Mouse (Mus musculus): ENCODE data around the gene Fut11. TPM values are rescaled to one million over a fixed set of nuclear protein-coding genes. Genes with fewer than 3 reads are reported as not detected.

The Fut11 gene
- polyA plus RNA-seq, 1 experiment from 2014 or later, result 20.5 TPM

GRCm38 (mm10) chr14:20735052-20735451, 40.3 kb downstream of the Fut11 start:
- Histone ChIP-seq H3K9ac (ENCODE audit: low read length) (peak overlapping the region; percentile 95), H3K27me3 (ENCODE audit: control insufficient read depth, insufficient read depth, low read length) (no peaks in the 10 kb centered on the region), H3K9me3 (replicated peaks; ENCODE audit: control insufficient read depth, low read length) (no peaks in the 10 kb centered on the region), H3K4me3 (ENCODE audit: low read length) (no peak overlapping the region), H3K4me1 (ENCODE audit: control insufficient read depth, insufficient read depth, low read length) (peaks cover 29% of the 10 kb centered on the region), H3K36me3 (ENCODE audit: control insufficient read depth, insufficient read depth) (peaks cover 35% of the 10 kb centered on the region), H3K27ac (ENCODE audit: low read length) (peak overlapping the region; percentile 93), H3K4me2 (ENCODE audit: low read depth, low read length) (no peak overlapping the region; the same call in 1 of the 2 replicates)
- ATAC-seq (replicated peaks; ENCODE audit: extremely low read depth, insufficient read depth, low FRiP score), result no peak
- 28% methylated on average over 2 of the region's 2 CpGs for WGBS

GRCm38 (mm10) chr14:20735892-20736390, 41.2 kb downstream of the Fut11 start:
- Histone ChIP-seq H3K9ac (ENCODE audit: low read length) (no peak overlapping the region), H3K4me2 (ENCODE audit: low read depth, low read length) (no peak overlapping the region), H3K27me3 (ENCODE audit: control insufficient read depth, insufficient read depth, low read length) (no peaks in the 10 kb centered on the region), H3K4me3 (ENCODE audit: low read length) (no peak overlapping the region), H3K36me3 (ENCODE audit: control insufficient read depth, insufficient read depth) (peaks cover 27% of the 10 kb centered on the region; the same call in 1 of the 2 replicates), H3K4me1 (ENCODE audit: control insufficient read depth, insufficient read depth, low read length) (peaks cover 29% of the 10 kb centered on the region), H3K9me3 (replicated peaks; ENCODE audit: control insufficient read depth, low read length) (no peaks in the 10 kb centered on the region), H3K27ac (ENCODE audit: low read length) (peak overlapping the region; percentile 93)
- ATAC-seq (replicated peaks; ENCODE audit: extremely low read depth, insufficient read depth, low FRiP score), result no peak
- 67% methylated on average over 13 of the region's 13 CpGs for WGBS

GRCm38 (mm10) chr14:20737306-20737705, 42.5 kb downstream of the Fut11 start:
- H3K36me3 ChIP-seq (ENCODE audit: control insufficient read depth, insufficient read depth), result peaks cover 29% of the 10 kb centered on the region
- H3K4me2 ChIP-seq (ENCODE audit: low read depth, low read length), result no peak overlapping the region
- H3K9me3 ChIP-seq (replicated peaks; ENCODE audit: control insufficient read depth, low read length), result no peaks in the 10 kb centered on the region
- H3K27me3 ChIP-seq (ENCODE audit: control insufficient read depth, insufficient read depth, low read length), result no peaks in the 10 kb centered on the region
- H3K9ac ChIP-seq (ENCODE audit: low read length), result no peak overlapping the region
- no peak for ATAC-seq (replicated peaks; ENCODE audit: extremely low read depth, insufficient read depth, low FRiP score)
- 25% methylated on average over 14 of the region's 14 CpGs for WGBS
- no peak overlapping the region for H3K27ac ChIP-seq (ENCODE audit: low read length)
- peaks cover 27% of the 10 kb centered on the region for H3K4me1 ChIP-seq (ENCODE audit: control insufficient read depth, insufficient read depth, low read length)
- H3K4me3 ChIP-seq (ENCODE audit: low read length), result no peak overlapping the region

- Histone ChIP-seq H3K4me3 (ENCODE audit: low read length) (no peak overlapping the region), H3K4me1 (ENCODE audit: control insufficient read depth, insufficient read depth, low read length) (peaks cover 21% of the 10 kb centered on the region), H3K27ac (ENCODE audit: low read length) (no peak overlapping the region), H3K9me3 (replicated peaks; ENCODE audit: control insufficient read depth, low read length) (no peaks in the 10 kb centered on the region), H3K36me3 (ENCODE audit: control insufficient read depth, insufficient read depth) (peaks cover 33% of the 10 kb centered on the region), H3K9ac (ENCODE audit: low read length) (no peak overlapping the region), H3K4me2 (ENCODE audit: low read depth, low read length) (no peak overlapping the region), H3K27me3 (ENCODE audit: control insufficient read depth, insufficient read depth, low read length) (no peaks in the 10 kb centered on the region)
- 55% methylated on average over 8 of the region's 8 CpGs for WGBS
- no peak for ATAC-seq (replicated peaks; ENCODE audit: extremely low read depth, insufficient read depth, low FRiP score)
Measured at GRCm38 (mm10) chr14:20738511-20738910, 43.7 kb downstream of the Fut11 start.

- Histone ChIP-seq H3K27ac (ENCODE audit: low read length) (no peak overlapping the region), H3K4me1 (ENCODE audit: control insufficient read depth, insufficient read depth, low read length) (peaks cover 8% of the 10 kb centered on the region), H3K9me3 (replicated peaks; ENCODE audit: control insufficient read depth, low read length) (no peaks in the 10 kb centered on the region), H3K27me3 (ENCODE audit: control insufficient read depth, insufficient read depth, low read length) (no peaks in the 10 kb centered on the region), H3K9ac (ENCODE audit: low read length) (no peak overlapping the region), H3K4me2 (ENCODE audit: low read depth, low read length) (no peak overlapping the region), H3K4me3 (ENCODE audit: low read length) (no peak overlapping the region), H3K36me3 (ENCODE audit: control insufficient read depth, insufficient read depth) (peaks cover 44% of the 10 kb centered on the region)
- WGBS, result 82% methylated on average over 9 of the region's 9 CpGs
- 0 out of 2 replicates have a peak, but pooled peaks have one; percentile 18 for ATAC-seq (replicated peaks; ENCODE audit: extremely low read depth, insufficient read depth, low FRiP score)
Measured at GRCm38 (mm10) chr14:20741301-20741700, 46.5 kb downstream of the Fut11 start.

- Histone ChIP-seq H3K4me2 (ENCODE audit: low read depth, low read length) (no peak overlapping the region), H3K9me3 (replicated peaks; ENCODE audit: control insufficient read depth, low read length) (no peaks in the 10 kb centered on the region), H3K4me1 (ENCODE audit: control insufficient read depth, insufficient read depth, low read length) (peaks cover 12% of the 10 kb centered on the region), H3K4me3 (ENCODE audit: low read length) (no peak overlapping the region), H3K27ac (ENCODE audit: low read length) (no peak overlapping the region), H3K27me3 (ENCODE audit: control insufficient read depth, insufficient read depth, low read length) (no peaks in the 10 kb centered on the region), H3K36me3 (ENCODE audit: control insufficient read depth, insufficient read depth) (peaks cover 30% of the 10 kb centered on the region), H3K9ac (ENCODE audit: low read length) (no peak overlapping the region)
- WGBS, result 66% methylated on average over 3 of the region's 3 CpGs
- no peak for ATAC-seq (replicated peaks; ENCODE audit: extremely low read depth, insufficient read depth, low FRiP score)
Measured at GRCm38 (mm10) chr14:20743614-20744013, 48.8 kb downstream of the Fut11 start.

- Histone ChIP-seq H3K9ac (ENCODE audit: low read length) (no peak overlapping the region), H3K4me1 (ENCODE audit: control insufficient read depth, insufficient read depth, low read length) (peaks cover 29% of the 10 kb centered on the region), H3K36me3 (ENCODE audit: control insufficient read depth, insufficient read depth) (peaks cover 22% of the 10 kb centered on the region), H3K4me3 (ENCODE audit: low read length) (no peak overlapping the region), H3K9me3 (replicated peaks; ENCODE audit: control insufficient read depth, low read length) (no peaks in the 10 kb centered on the region), H3K27me3 (ENCODE audit: control insufficient read depth, insufficient read depth, low read length) (no peaks in the 10 kb centered on the region), H3K4me2 (ENCODE audit: low read depth, low read length) (no peak overlapping the region), H3K27ac (ENCODE audit: low read length) (no peak overlapping the region)
- 80% methylated on average over 3 of the region's 3 CpGs for WGBS
- ATAC-seq (replicated peaks; ENCODE audit: extremely low read depth, insufficient read depth, low FRiP score), result no peak
Measured at GRCm38 (mm10) chr14:20746935-20747334, 52.2 kb downstream of the Fut11 start.

- 0 out of 2 replicates have a peak, but pooled peaks have one; percentile 42 for ATAC-seq (replicated peaks; ENCODE audit: extremely low read depth, insufficient read depth, low FRiP score)
- Histone ChIP-seq H3K4me3 (ENCODE audit: low read length) (no peak overlapping the region), H3K4me2 (ENCODE audit: low read depth, low read length) (no peak overlapping the region), H3K9ac (ENCODE audit: low read length) (peak overlapping the region; percentile 19; the same call in 1 of the 2 replicates), H3K4me1 (ENCODE audit: control insufficient read depth, insufficient read depth, low read length) (peaks cover 29% of the 10 kb centered on the region), H3K27ac (ENCODE audit: low read length) (peak overlapping the region; percentile 84), H3K9me3 (replicated peaks; ENCODE audit: control insufficient read depth, low read length) (no peaks in the 10 kb centered on the region), H3K36me3 (ENCODE audit: control insufficient read depth, insufficient read depth) (peaks cover 23% of the 10 kb centered on the region), H3K27me3 (ENCODE audit: control insufficient read depth, insufficient read depth, low read length) (no peaks in the 10 kb centered on the region)
- 49% methylated on average over 4 of the region's 4 CpGs for WGBS
Measured at GRCm38 (mm10) chr14:20748388-20748787, 53.6 kb downstream of the Fut11 start.

- Histone ChIP-seq H3K9me3 (replicated peaks; ENCODE audit: control insufficient read depth, low read length) (no peaks in the 10 kb centered on the region), H3K4me2 (ENCODE audit: low read depth, low read length) (no peak overlapping the region), H3K36me3 (ENCODE audit: control insufficient read depth, insufficient read depth) (peaks cover 21% of the 10 kb centered on the region), H3K27ac (ENCODE audit: low read length) (peak overlapping the region; percentile 84), H3K9ac (ENCODE audit: low read length) (peak overlapping the region; percentile 25; the same call in 1 of the 2 replicates), H3K4me3 (ENCODE audit: low read length) (no peak overlapping the region), H3K27me3 (ENCODE audit: control insufficient read depth, insufficient read depth, low read length) (no peaks in the 10 kb centered on the region), H3K4me1 (ENCODE audit: control insufficient read depth, insufficient read depth, low read length) (peaks cover 29% of the 10 kb centered on the region)
- no peak; the same call in 1 of the 2 replicates for ATAC-seq (replicated peaks; ENCODE audit: extremely low read depth, insufficient read depth, low FRiP score)
- WGBS, result 51% methylated on average over 4 of the region's 4 CpGs
Measured at GRCm38 (mm10) chr14:20749494-20750051, 54.8 kb downstream of the Fut11 start.
